Mouse (Mus musculus) hindbrain, embryonic 16.5 days (tissue): ENCODE results near the gene Olfr612. TPM values are rescaled to one million over a fixed set of nuclear protein-coding genes. Genes with fewer than 3 reads are reported as not detected.
"Not testable (repeated sequence)": the region's sequence is repeated elsewhere in the genome, so short reads cannot be mapped to it uniquely, and the experiment has no call there.

Experiments used
- ATAC-seq: fragments of 200-750 bp; cut with Nextera tagmentation; 2 replicates; pipeline ENCODE4 v1.8.0; 2017; ENCODE audit warnings: moderate TSS enrichment, moderate library complexity
- H3K27ac ChIP-seq: fragments of 300-500 bp; sonication (generic); 2 replicates; pipeline ENCODE4 v1.5.1; 2014; ENCODE audit warnings: low read depth, mild to moderate bottlenecking, control low read depth, low read length, moderate library complexity
- H3K27me3 ChIP-seq: fragments of 300-500 bp; sonication (generic); replicated peaks from 2 replicates; pipeline ENCODE4 v1.6.1; 2014; ENCODE audit warnings: low read length; ENCODE audit not compliant: control insufficient read depth, insufficient read depth
- H3K36me3 ChIP-seq: fragments of 300-500 bp; sonication (generic); 2 replicates; pipeline ENCODE4 v1.6.1; 2014; ENCODE audit warnings: mild to moderate bottlenecking, low read length, moderate library complexity, mixed read lengths; ENCODE audit not compliant: control insufficient read depth, insufficient read depth
- H3K4me1 ChIP-seq: fragments of 300-500 bp; sonication (generic); 2 replicates; pipeline ENCODE4 v1.6.1; 2014; ENCODE audit warnings: low read depth, low read length; ENCODE audit not compliant: control insufficient read depth, insufficient read depth
- H3K4me2 ChIP-seq: fragments of 300-500 bp; sonication (generic); 2 replicates; pipeline ENCODE4 v1.6.1; 2014; ENCODE audit warnings: mild to moderate bottlenecking, low read length, control low read depth, moderate library complexity
- H3K4me3 ChIP-seq: fragments of 300-500 bp; sonication (generic); 2 replicates; pipeline ENCODE4 v1.5.1; 2014; ENCODE audit warnings: mild to moderate bottlenecking, low read length, control low read depth, moderate library complexity
- H3K9ac ChIP-seq: fragments of 300-500 bp; sonication (generic); 2 replicates; pipeline ENCODE4 v1.6.1; 2014; ENCODE audit warnings: low read depth, mild to moderate bottlenecking, control low read depth, low read length, moderate library complexity
- H3K9me3 ChIP-seq: fragments of 300-500 bp; sonication (generic); 2 replicates; pipeline ENCODE4 v1.6.1; 2014; ENCODE audit warnings: mild to moderate bottlenecking, low read length, moderate library complexity; ENCODE audit not compliant: control insufficient read depth
- WGBS: fragments of 180-500 bp; shearing (Covaris S2); extraction: QIAGEN DNeasy Blood & Tissue Kit; methylation state at CpG from one replicate; pipeline ENCODE4 v1.1.7; 2014; 5-methylcytosine and 5-hydroxymethylcytosine counted together
- polyA plus RNA-seq: library from polyadenylated mRNA; unstranded; fragments of >200 nt; fragmentation: Nextera tagmentation; extraction: Ambion mirVana; gene quantifications from 2 replicates; pipeline ENCODE4 v1.2.1, GENCODE M21; 2015

Gene Olfr612
- not detected in 2 replicates for polyA plus RNA-seq

GRCm38 (mm10) chr7:103542617-103543016, at the start of gene Olfr612:
Gene Olfr612, minus strand, starts transcription at chr7:103542717.
- H3K36me3 ChIP-seq, H3K9ac ChIP-seq, H3K4me1 ChIP-seq, ATAC-seq, H3K27ac ChIP-seq, H3K27me3 ChIP-seq, H3K4me3 ChIP-seq, H3K4me2 ChIP-seq, H3K9me3 ChIP-seq: not testable (repeated sequence)
- 90% methylated on average over 2 of the region's 2 CpGs for WGBS

- H3K36me3 ChIP-seq = no peaks in the 10 kb centered on the region
- no peaks in the 10 kb centered on the region for H3K27me3 ChIP-seq
- no peak for ATAC-seq
- no peak within 1 kb of the TSS for H3K27ac ChIP-seq
- no peak within 1 kb of the TSS for H3K9ac ChIP-seq
- H3K4me3 ChIP-seq = no peak within 1 kb of the TSS
- no peaks in the 10 kb centered on the region for H3K4me1 ChIP-seq
- H3K9me3 ChIP-seq = no peaks in the 10 kb centered on the region
- H3K4me2 ChIP-seq = no peak within 1 kb of the TSS
- WGBS = 61% methylated on average over 2 of the region's 2 CpGs
These were observed 47.3 kb upstream of the Olfr612 start, which contains the start of gene Olfr618 for GRCm38 (mm10) chr7:103589803-103590202. Gene Olfr618, plus strand, starts transcription at chr7:103590103.

DNA sequence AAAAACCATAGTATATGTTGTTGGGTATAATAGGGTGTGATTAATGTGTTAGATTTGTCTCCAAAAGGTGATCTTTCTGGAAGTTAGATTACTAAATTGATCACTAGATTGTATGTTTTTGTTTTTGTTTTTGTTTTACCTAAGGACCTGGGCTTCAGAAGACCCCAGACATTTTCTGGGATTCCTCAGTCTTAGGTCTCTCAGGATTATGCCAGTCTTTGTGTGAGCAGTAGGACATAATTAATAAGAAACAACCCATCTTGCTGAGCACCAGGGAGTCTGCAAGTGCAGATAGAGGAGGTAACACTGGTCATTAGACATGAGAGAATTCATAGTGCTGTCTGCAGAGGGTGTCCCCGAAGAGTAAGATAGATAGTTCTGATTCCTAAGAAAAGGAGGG, 30.2 kb upstream of the Olfr612 start, which contains the start of gene Olfr617:
Gene Olfr617, plus strand, starts transcription at position 301 of the 400 bp plus-strand sequence.
- 85% methylated on average over 1 of the region's 1 CpGs for WGBS
- H3K27me3 ChIP-seq = no peaks in the 10 kb centered on the region

GRCm38 (mm10) chr7:103569043-103569442, 26.5 kb upstream of the Olfr612 start, which contains the start of gene Olfr616:
Gene Olfr616, minus strand, starts transcription at chr7:103569143.
- Histone ChIP-seq H3K27me3 (no peaks in the 10 kb centered on the region), H3K9me3 (no peaks in the 10 kb centered on the region), H3K4me3 (no peak within 1 kb of the TSS), H3K4me1 (no peaks in the 10 kb centered on the region), H3K27ac (no peak within 1 kb of the TSS), H3K9ac (no peak within 1 kb of the TSS), H3K36me3 (no peaks in the 10 kb centered on the region), H3K4me2 (no peak within 1 kb of the TSS)
- WGBS = 90% methylated on average over 3 of the region's 3 CpGs
- ATAC-seq = no peak

More for the DNA sequence above, 30.2 kb upstream of the Olfr612 start, which contains the start of gene Olfr617:
- H3K9me3 ChIP-seq = no peaks in the 10 kb centered on the region
- no peak within 1 kb of the TSS for H3K4me2 ChIP-seq
- H3K27ac ChIP-seq = no peak within 1 kb of the TSS
- H3K4me1 ChIP-seq = no peaks in the 10 kb centered on the region
- ATAC-seq = no peak
- no peaks in the 10 kb centered on the region for H3K36me3 ChIP-seq
- no peak within 1 kb of the TSS for H3K4me3 ChIP-seq
- no peak within 1 kb of the TSS for H3K9ac ChIP-seq

- H3K27ac ChIP-seq = no peak within 1 kb of the TSS
- no peak for ATAC-seq
- whole genome bisulfite sequencing = 74% methylated on average over 2 of the region's 2 CpGs
These were observed 13.3 kb upstream of the Olfr612 start, which contains the start of gene Olfr615 for GRCm38 (mm10) chr7:103555779-103556178. Gene Olfr615, plus strand, starts transcription at chr7:103556079.

GRCm38 (mm10) chr7:103547774-103548173, 5.3 kb upstream of the Olfr612 start, which contains the start of gene Olfr613:
Gene Olfr613, plus strand, starts transcription at chr7:103548074.
- Histone ChIP-seq H3K9me3 (no peaks in the 10 kb centered on the region), H3K4me2 (no peak within 1 kb of the TSS), H3K27ac (no peak within 1 kb of the TSS), H3K4me1 (no peaks in the 10 kb centered on the region), H3K27me3 (no peaks in the 10 kb centered on the region), H3K36me3 (no peaks in the 10 kb centered on the region), H3K4me3 (no peak within 1 kb of the TSS), H3K9ac (no peak within 1 kb of the TSS)
- ATAC-seq = no peak
- WGBS = 87% methylated on average over 2 of the region's 2 CpGs

More at GRCm38 (mm10) chr7:103555779-103556178, 13.3 kb upstream of the Olfr612 start, which contains the start of gene Olfr615:
- H3K9ac ChIP-seq = no peak within 1 kb of the TSS
- no peak within 1 kb of the TSS for H3K4me3 ChIP-seq
- no peaks in the 10 kb centered on the region for H3K27me3 ChIP-seq
- no peaks in the 10 kb centered on the region for H3K9me3 ChIP-seq
- H3K4me2 ChIP-seq = no peak within 1 kb of the TSS
- no peaks in the 10 kb centered on the region for H3K4me1 ChIP-seq
- no peaks in the 10 kb centered on the region for H3K36me3 ChIP-seq

DNA sequence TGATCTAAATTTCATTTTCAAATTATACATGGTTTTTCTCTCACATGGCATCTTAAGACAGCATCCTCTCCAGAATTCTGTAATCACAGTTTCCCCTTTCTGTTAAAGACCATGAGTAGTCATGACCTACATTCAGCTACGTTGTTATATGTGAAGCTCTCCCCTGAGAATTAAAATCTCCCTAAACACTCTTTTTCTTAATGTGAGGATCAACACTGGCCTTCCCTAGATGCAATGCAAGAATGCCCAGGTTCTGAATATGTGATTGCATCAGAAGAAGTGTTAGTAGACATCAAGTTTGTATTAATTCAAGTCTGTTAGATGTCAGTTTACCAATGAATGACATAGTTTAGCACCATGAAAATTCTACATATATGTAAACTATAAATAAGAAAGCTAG, 21.8 kb downstream of the Olfr612 start, which contains the start of gene Olfr611:
Gene Olfr611, minus strand, starts transcription at position 101 of the 400 bp plus-strand sequence.
- not testable (repeated sequence) for H3K27ac ChIP-seq, H3K36me3 ChIP-seq, H3K4me3 ChIP-seq, H3K9me3 ChIP-seq, H3K4me1 ChIP-seq, ATAC-seq, H3K9ac ChIP-seq, H3K4me2 ChIP-seq, H3K27me3 ChIP-seq
- 71% methylated on average over 1 of the region's 1 CpGs for WGBS

DNA sequence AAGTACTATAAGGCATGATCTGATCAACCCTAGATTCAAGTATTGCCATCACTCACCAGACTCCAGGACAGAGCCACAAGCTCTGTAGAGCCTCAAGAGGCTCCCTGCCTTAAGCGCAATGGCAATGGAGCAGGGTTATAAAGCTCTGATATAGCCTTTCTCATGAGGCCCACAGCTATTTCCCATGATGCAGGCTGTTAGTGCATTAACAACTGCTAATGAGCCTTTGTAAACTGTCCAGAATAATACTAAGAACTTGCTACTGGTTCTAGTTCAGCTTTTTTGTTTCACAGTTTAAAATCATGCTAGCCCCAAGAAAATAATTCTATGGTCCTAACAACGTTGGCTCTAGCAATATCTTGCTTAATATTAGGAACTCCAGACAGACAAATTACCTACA, 30.5 kb downstream of the Olfr612 start, which contains the start of gene Olfr610:
Gene Olfr610, minus strand, starts transcription at position 101 of the 400 bp plus-strand sequence.
- Histone ChIP-seq H3K4me2 (no peak within 1 kb of the TSS), H3K36me3 (no peaks in the 10 kb centered on the region), H3K27me3 (no peaks in the 10 kb centered on the region), H3K4me3 (no peak within 1 kb of the TSS), H3K4me1 (no peaks in the 10 kb centered on the region), H3K9ac (no peak within 1 kb of the TSS), H3K9me3 (no peaks in the 10 kb centered on the region), H3K27ac (no peak within 1 kb of the TSS)
- WGBS = 86% methylated on average over 2 of the region's 2 CpGs
- no peak for ATAC-seq

GRCm38 (mm10) chr7:103497962-103498361, 44.6 kb downstream of the Olfr612 start, which contains the start of gene Olfr609:
Gene Olfr609, minus strand, starts transcription at chr7:103498062.
- 64% methylated on average over 1 of the region's 1 CpGs for WGBS
- no peak within 1 kb of the TSS for H3K4me3 ChIP-seq
- H3K9ac ChIP-seq = no peak within 1 kb of the TSS
- H3K27ac ChIP-seq = no peak within 1 kb of the TSS
- H3K4me2 ChIP-seq = no peak within 1 kb of the TSS
- H3K4me1 ChIP-seq = no peaks in the 10 kb centered on the region
- no peaks in the 10 kb centered on the region for H3K36me3 ChIP-seq
- no peak for ATAC-seq
- H3K9me3 ChIP-seq = no peaks in the 10 kb centered on the region
- H3K27me3 ChIP-seq = no peaks in the 10 kb centered on the region
